16 mouse cellular contexts compared by ENCODE assay signal in the genomic region with DNA sequence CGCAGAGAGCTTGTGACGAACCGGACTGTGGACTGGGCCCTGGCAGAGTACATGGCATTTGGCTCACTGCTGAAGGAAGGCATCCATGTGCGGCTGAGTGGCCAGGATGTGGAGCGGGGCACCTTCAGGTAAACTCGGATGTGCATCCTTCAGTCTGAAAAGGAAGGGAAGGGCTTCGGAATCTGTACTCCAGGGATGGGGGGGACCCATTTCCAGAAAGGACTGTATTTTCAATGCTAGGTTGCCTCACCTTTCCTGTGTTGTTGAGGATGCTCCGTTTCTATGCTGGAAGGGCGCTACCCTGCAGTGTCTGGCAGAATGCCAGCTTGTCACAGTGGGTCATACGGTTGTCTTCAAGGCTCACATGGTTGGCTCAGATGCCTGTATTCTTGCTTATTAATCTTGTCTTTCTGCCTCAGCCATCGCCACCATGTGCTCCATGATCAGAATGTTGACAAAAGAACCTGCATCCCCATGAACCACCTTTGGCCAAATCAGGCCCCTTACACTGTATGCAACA. TPM values are rescaled to one million over a fixed set of nuclear protein-coding genes. Genes with fewer than 3 reads are reported as not detected.
DNase-seq lines count a peak whose midpoint lies in the region; ATAC-seq lines count a peak whose summit lies in the region.
"Had no signal": no experiment of that assay in that cellular context is flagged by ENCODE, and none has a peak within 500 bp of the region (broad histone marks: within the 10 kb centered on the region; RNA-seq: fewer than 3 reads in every experiment).

No protein-coding gene starts in this region.

- DNase-seq in heart, adult 11 months, result peak; percentile 87
- DNase-seq in heart, postnatal 14 days, result no peak
- DNase-seq in retina, postnatal 1 day, result peak; percentile 10
- no peak for DNase-seq in retina, embryonic 14.5 days (ENCODE audit: low spot score)
- peak; percentile 69 for DNase-seq in cerebellum, adult 9-10 months
- DNase-seq: gastrocnemius, postnatal 25 days; kidney, adult 18-20 months; kidney, postnatal 14 days; layer of hippocampus, adult 9-11 months; lung, adult 18-20 months; lung, postnatal 14 days; thymus, postnatal 36 days had no signal

- intact Hi-C loops in heart, postnatal 14 days (cut with DNase I), result no loop called here

- ATAC-seq in activated CD4-positive, CD25-positive, alpha-beta regulatory T cell, adult 4 months, result no peak
- no peak for ATAC-seq in granulocyte monocyte progenitor cell, adult 5-6 weeks (replicated peaks; ENCODE audit: poor library complexity, severe bottlenecking)
- ATAC-seq: forebrain, embryonic 13.5 days; Patski had no signal

RNA-seq across cellular contexts. Expression of gene Zmiz2, which starts 40.1 kb away (rescaled TPM):
- total RNA-seq in heart, postnatal 14 days (2021), result 10 to 100 TPM; 41.1 to 42.5 TPM
- polyA plus RNA-seq in activated CD4-positive, CD25-positive, alpha-beta regulatory T cell, adult 4 months (2017; shearing (Covaris generic)), result 10 to 100 TPM; 42.3 to 51.7 TPM
- total RNA-seq in granulocyte monocyte progenitor cell, adult 5-6 weeks (2014; fragmentation: Nextera tagmentation), result 39.9 and 62.9 TPM in 2 replicates
- total RNA-seq in granulocyte monocyte progenitor cell, adult 5-6 weeks (2017), result 6.1 and 10.6 TPM in 2 replicates

RNA-seq across cellular contexts. Expression of gene Ogdh, which starts 57.3 kb away (rescaled TPM):
- 1,000 to 10,000 TPM; 1,493 to 1,546 TPM for total RNA-seq in heart, postnatal 14 days (2021)
- polyA plus RNA-seq in activated CD4-positive, CD25-positive, alpha-beta regulatory T cell, adult 4 months (2017; shearing (Covaris generic)), result 100 to 1,000 TPM; 121 to 141 TPM
- total RNA-seq in granulocyte monocyte progenitor cell, adult 5-6 weeks (2014; fragmentation: Nextera tagmentation), result 144 and 151 TPM in 2 replicates
- 91.3 and 116 TPM in 2 replicates for total RNA-seq in granulocyte monocyte progenitor cell, adult 5-6 weeks (2017)

Comparison
In these comparisons a context has a peak if more than half of its experiments do, and no peak if none do; other contexts are left out.
1. DNase-seq: peak in heart, adult 11 months (single experiment), retina, postnatal 1 day (single experiment) and cerebellum, adult 9-10 months (single experiment); none in heart, postnatal 14 days (0 of 2) and retina, embryonic 14.5 days (single experiment).
2. RNA of gene Ogdh, which starts 57.3 kb away (total RNA-seq): 1,493 to 1,546 TPM in heart, postnatal 14 days; 91.3 to 151 TPM in granulocyte monocyte progenitor cell, adult 5-6 weeks; every median in the first group is over 4 times any median in the second.